Mouse (Mus musculus) erythroblast, embryonic 14.5 days (primary cell): ENCODE data around the gene Car9.

Source experiments
- GATA1 ChIP-seq: IDR thresholded peaks from 2 replicates; pipeline ENCODE4 v1.6.1; 2012; ENCODE audit warnings: low read length, inconsistent platforms, mixed read lengths
- TAL1 ChIP-seq: IDR thresholded peaks from 3 replicates; pipeline ENCODE4 v1.6.1; 2012; ENCODE audit warnings: low read length, inconsistent platforms, mixed read lengths

- TF ChIP-seq TAL1 (no peak), GATA1 (no peak)
These were observed 14.0 kb upstream of the Car9 start, which contains the start of gene Ccdc107 for GRCm38 (mm10) chr4:43492821-43493185.
